8 mouse cellular contexts compared by ENCODE assay signal in the genomic region with DNA sequence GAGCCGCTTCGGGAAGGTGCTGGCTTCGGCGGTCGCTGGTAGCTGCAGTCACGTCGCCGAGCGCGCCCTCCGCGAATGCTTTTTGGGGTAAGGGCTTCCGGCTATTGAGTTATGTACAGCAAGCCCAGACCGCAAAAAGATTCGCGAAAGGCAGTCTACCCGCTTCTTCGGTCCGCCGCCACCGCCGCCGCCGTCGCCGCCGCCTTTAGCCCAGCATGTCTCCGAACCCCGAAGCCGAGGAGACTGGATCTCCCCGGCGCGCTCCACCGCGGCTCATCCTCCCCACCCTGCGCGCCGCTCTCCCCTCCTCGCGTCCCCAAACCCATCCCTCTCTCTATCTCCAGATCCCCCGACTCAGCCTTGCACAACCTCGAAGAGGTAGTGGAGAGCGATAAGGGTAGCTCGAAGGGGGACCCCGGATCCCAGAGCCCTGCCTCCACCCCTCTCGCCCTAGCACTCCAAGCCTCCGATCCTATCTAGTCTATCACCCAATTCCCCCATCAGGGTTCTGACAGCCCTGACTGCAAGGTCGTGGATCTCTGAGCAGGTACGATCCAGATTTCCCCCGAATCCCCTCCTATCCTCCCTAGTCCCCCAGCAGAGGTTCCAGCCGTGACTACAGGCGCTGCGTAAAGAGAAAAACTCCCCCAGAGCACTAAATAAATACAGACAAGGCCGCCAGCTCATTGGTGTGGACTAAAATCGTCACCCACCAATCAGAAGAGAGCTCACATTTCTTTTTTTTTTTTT.
DNase-seq lines count a peak whose midpoint lies in the region; ATAC-seq and TF ChIP-seq lines count a peak whose summit lies in the region.

No protein-coding gene starts in this region.

- no peak for ATAC-seq in kidney, embryonic 16.5 days (ENCODE audit: low FRiP score, low TSS enrichment)
- ATAC-seq in forebrain, embryonic 15.5 days (replicated peaks): peak; percentile 65
- peak; percentile 11 for ATAC-seq in neural tube, embryonic 14.5 days (ENCODE audit: low read depth)

- no peak for TF ChIP-seq POLR2A in brain, embryonic 14.5 days (IDR thresholded peaks at IDR 0.05; ENCODE audit: borderline replicate concordance, extremely low read depth, insufficient read depth, insufficient read length, poor library complexity, severe bottlenecking)

- H3K4me1 ChIP-seq in kidney, embryonic 16.5 days (ENCODE audit: insufficient read depth, low read length): peaks cover 13% of the 10 kb centered on the region
- peaks cover 68% of the 10 kb centered on the region for H3K4me1 ChIP-seq in forebrain, embryonic 15.5 days
- H3K4me1 ChIP-seq in neural tube, embryonic 14.5 days (ENCODE audit: control insufficient read depth, insufficient read depth, low read length): peaks cover 27% of the 10 kb centered on the region

- no peaks in the 10 kb centered on the region for H3K9me3 ChIP-seq in kidney, embryonic 16.5 days (ENCODE audit: low read length)
- H3K9me3 ChIP-seq in forebrain, embryonic 15.5 days: no peaks in the 10 kb centered on the region
- H3K9me3 ChIP-seq in neural tube, embryonic 14.5 days (ENCODE audit: control insufficient read depth, low read length): no peaks in the 10 kb centered on the region

- no peak overlapping the region for H3K9ac ChIP-seq in kidney, embryonic 16.5 days (replicated peaks; ENCODE audit: low read length)
- peak overlapping the region; percentile 50 for H3K9ac ChIP-seq in forebrain, embryonic 15.5 days (replicated peaks)
- peak overlapping the region; percentile 1; the same call in 1 of the 2 replicates for H3K9ac ChIP-seq in neural tube, embryonic 14.5 days (replicated peaks; ENCODE audit: low read depth, low read length)

- DNase-seq in kidney, adult 11 months: no peak
- peak; percentile 84 for DNase-seq in brain, embryonic 14.5 days (ENCODE audit: low read depth)
- peak; percentile 59 to 82 for DNase-seq in left cerebral cortex, adult 8-10 months (ENCODE audit: low spot score in 2 of 2)
- DNase-seq in natural killer cell, adult 2 months (ENCODE audit: low spot score in 2 of 2): no peak
- DNase-seq in kidney, postnatal 10 days: no peak

- TF ChIP-seq CTCF in brain, embryonic 14.5 days (IDR thresholded peaks at IDR 0.05; ENCODE audit: borderline replicate concordance, extremely low read depth, insufficient read depth, insufficient read length): no peak

- H3K36me3 ChIP-seq in kidney, embryonic 16.5 days (ENCODE audit: insufficient read depth, low read length): no peaks in the 10 kb centered on the region
- no peaks in the 10 kb centered on the region for H3K36me3 ChIP-seq in forebrain, embryonic 15.5 days
- H3K36me3 ChIP-seq in neural tube, embryonic 14.5 days (ENCODE audit: control insufficient read depth, insufficient read depth, low read length): no peaks in the 10 kb centered on the region

- 0% methylated on average over 55 of the region's 55 CpGs for WGBS in kidney, embryonic 16.5 days
- WGBS in forebrain, embryonic 15.5 days: under 1% methylated on average over 55 of the region's 55 CpGs
- under 1% methylated on average over 55 of the region's 55 CpGs for WGBS in neural tube, embryonic 14.5 days

- H3K4me2 ChIP-seq in kidney, embryonic 16.5 days (replicated peaks; ENCODE audit: low read depth, low read length): peak overlapping the region; percentile 49
- peak overlapping the region; percentile 96 for H3K4me2 ChIP-seq in forebrain, embryonic 15.5 days (replicated peaks)
- H3K4me2 ChIP-seq in neural tube, embryonic 14.5 days (ENCODE audit: low read depth, low read length): peak overlapping the region; percentile 71

- H3K27me3 ChIP-seq in kidney, embryonic 16.5 days (ENCODE audit: insufficient read depth, low read length): peaks cover 89% of the 10 kb centered on the region
- peaks cover 71% of the 10 kb centered on the region for H3K27me3 ChIP-seq in forebrain, embryonic 15.5 days
- peaks cover 50% of the 10 kb centered on the region for H3K27me3 ChIP-seq in neural tube, embryonic 14.5 days (ENCODE audit: control insufficient read depth, insufficient read depth, low read length)

- no peak overlapping the region for H3K27ac ChIP-seq in kidney, embryonic 16.5 days (ENCODE audit: low read length)
- H3K27ac ChIP-seq in forebrain, embryonic 15.5 days (replicated peaks): 0 out of 2 replicates have a peak overlapping the region, but pooled peaks have one; percentile 42
- H3K27ac ChIP-seq in neural tube, embryonic 14.5 days (ENCODE audit: low read depth, low read length): no peak overlapping the region

- peak overlapping the region; percentile 35 for H3K4me3 ChIP-seq in kidney, embryonic 16.5 days (ENCODE audit: low read length)
- H3K4me3 ChIP-seq in forebrain, embryonic 15.5 days: peak overlapping the region; percentile 52
- H3K4me3 ChIP-seq in neural tube, embryonic 14.5 days (ENCODE audit: low read depth, low read length): peak overlapping the region; percentile 34

Comparison
In these comparisons a context has a peak if more than half of its experiments do, and no peak if none do; other contexts are left out.
1. DNase-seq: peak in brain, embryonic 14.5 days (single experiment) and left cerebral cortex, adult 8-10 months (2 of 2); none in kidney, adult 11 months (single experiment), natural killer cell, adult 2 months (0 of 2) and kidney, postnatal 10 days (single experiment).
2. Peak in every context shown above with its lines, with median percentiles within 50 percentile points of each other: H3K4me2 ChIP-seq and H3K4me3 ChIP-seq.